Mouse (Mus musculus): Measurements from ENCODE around the gene Pdia4. TPM values are rescaled to one million over a fixed set of nuclear protein-coding genes. Genes with fewer than 3 reads are reported as not detected.
A peak's percentile ranks its signal among the peaks of the same experiment; 100 is the strongest.

The Pdia4 gene
- polyA plus RNA-seq, 1 experiment from 2014 or later: 262 TPM

DNA sequence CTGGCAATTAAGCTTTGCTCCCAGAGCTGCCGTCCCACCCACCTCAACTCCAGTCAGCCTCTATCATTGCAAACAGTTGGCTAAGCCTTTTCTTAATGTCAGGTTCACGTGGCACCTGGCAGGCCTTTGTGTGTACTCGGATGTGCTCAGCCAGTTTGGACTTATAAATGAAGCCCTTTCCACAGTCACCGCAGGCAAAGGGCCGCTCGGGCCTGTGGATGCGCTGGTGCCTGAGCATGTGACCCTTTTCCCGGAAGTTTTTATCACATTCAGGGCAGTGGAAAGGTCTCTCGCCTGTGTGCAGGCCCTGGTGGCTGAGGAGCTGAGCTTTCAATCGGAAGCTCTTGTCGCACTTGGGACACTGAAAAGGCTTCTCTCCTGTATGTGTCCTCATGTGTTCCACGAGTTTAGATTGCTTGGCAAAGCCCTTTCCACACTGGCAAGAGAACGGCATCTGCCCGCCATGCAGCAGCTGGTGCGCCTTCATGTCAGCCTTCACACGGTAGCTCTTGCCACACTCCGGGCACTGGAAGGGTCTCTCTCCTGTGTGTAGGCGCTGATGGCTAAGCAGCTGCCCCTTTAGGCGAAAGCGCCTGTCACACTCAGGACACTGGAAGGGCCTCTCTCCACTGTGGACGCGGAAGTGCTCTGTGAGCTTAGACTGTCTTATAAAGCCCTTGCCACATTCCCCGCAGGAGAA is 6.5 kb upstream of the Pdia4 start:
- Histone ChIP-seq H3K4me3 (ENCODE audit: low read depth, low read length) (no peak overlapping the region), H3K4me2 (ENCODE audit: low read depth, low read length) (no peak overlapping the region), H3K9me3 (ENCODE audit: control insufficient read depth, low read length) (no peaks in the 10 kb centered on the region), H3K9ac (ENCODE audit: low read depth, low read length) (no peak overlapping the region), H3K36me3 (ENCODE audit: control insufficient read depth, insufficient read depth, low read length) (peaks cover 56% of the 10 kb centered on the region), H3K27me3 (replicated peaks; ENCODE audit: control insufficient read depth, insufficient read depth, low read length) (no peaks in the 10 kb centered on the region), H3K4me1 (ENCODE audit: control insufficient read depth, insufficient read depth, low read length) (no peaks in the 10 kb centered on the region), H3K27ac (replicated peaks; ENCODE audit: low read depth, low read length) (no peak overlapping the region)
- 94% methylated on average over 23 of the region's 23 CpGs for WGBS
- DNase-seq (ENCODE audit: low spot score) (no peak), ATAC-seq (ENCODE audit: low read depth) (no peak)

DNA sequence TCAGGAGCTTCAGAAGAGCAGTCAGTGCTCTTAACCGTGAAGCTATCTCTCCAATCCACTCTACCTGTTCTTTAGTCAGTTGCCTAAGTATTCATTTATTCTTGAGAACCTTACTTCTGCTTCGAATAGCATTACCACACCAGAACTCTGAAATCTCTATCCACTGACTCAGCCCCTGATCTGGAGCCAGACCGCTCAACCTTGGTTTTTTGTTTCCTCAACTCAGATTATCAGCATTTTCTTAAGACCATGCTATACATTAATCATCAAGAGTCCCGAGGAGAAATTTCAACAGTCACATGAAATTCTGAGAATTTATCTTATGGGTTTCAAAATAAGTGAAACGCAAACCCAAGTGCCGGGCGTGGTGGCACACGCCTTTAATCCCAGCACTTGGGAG is 5.5 kb upstream of the Pdia4 start:
- H3K9me3 ChIP-seq (ENCODE audit: control insufficient read depth, low read length): no peaks in the 10 kb centered on the region
- H3K4me3 ChIP-seq (ENCODE audit: low read depth, low read length): no peak overlapping the region
- H3K9ac ChIP-seq (ENCODE audit: low read depth, low read length): no peak overlapping the region
- ATAC-seq (ENCODE audit: low read depth) (no peak), DNase-seq (ENCODE audit: low spot score) (no peak)
- WGBS: 95% methylated on average over 8 of the region's 8 CpGs
- no peak overlapping the region for H3K27ac ChIP-seq (replicated peaks; ENCODE audit: low read depth, low read length)
- H3K27me3 ChIP-seq (replicated peaks; ENCODE audit: control insufficient read depth, insufficient read depth, low read length): no peaks in the 10 kb centered on the region
- peaks cover 50% of the 10 kb centered on the region for H3K36me3 ChIP-seq (ENCODE audit: control insufficient read depth, insufficient read depth, low read length)
- H3K4me1 ChIP-seq (ENCODE audit: control insufficient read depth, insufficient read depth, low read length): peaks cover 5% of the 10 kb centered on the region; the same call in 1 of the 2 replicates
- no peak overlapping the region for H3K4me2 ChIP-seq (ENCODE audit: low read depth, low read length)

GRCm38 (mm10) chr6:47816151-47816550 is 2.9 kb upstream of the Pdia4 start:
- Histone ChIP-seq H3K4me1 (ENCODE audit: control insufficient read depth, insufficient read depth, low read length) (peaks cover 13% of the 10 kb centered on the region), H3K4me3 (ENCODE audit: low read depth, low read length) (no peak overlapping the region), H3K27ac (replicated peaks; ENCODE audit: low read depth, low read length) (no peak overlapping the region), H3K36me3 (ENCODE audit: control insufficient read depth, insufficient read depth, low read length) (peaks cover 26% of the 10 kb centered on the region), H3K4me2 (ENCODE audit: low read depth, low read length) (no peak overlapping the region), H3K9me3 (ENCODE audit: control insufficient read depth, low read length) (no peaks in the 10 kb centered on the region), H3K27me3 (replicated peaks; ENCODE audit: control insufficient read depth, insufficient read depth, low read length) (no peaks in the 10 kb centered on the region), H3K9ac (ENCODE audit: low read depth, low read length) (no peak overlapping the region)
- no peak for DNase-seq (ENCODE audit: low spot score)
- 100% methylated on average over 1 of the region's 1 CpGs for WGBS
- no peak for ATAC-seq (ENCODE audit: low read depth)

- peak overlapping the region; percentile 94 for H3K9ac ChIP-seq (ENCODE audit: low read depth, low read length)
- no peaks in the 10 kb centered on the region for H3K27me3 ChIP-seq (replicated peaks; ENCODE audit: control insufficient read depth, insufficient read depth, low read length)
- peaks cover 19% of the 10 kb centered on the region for H3K4me1 ChIP-seq (ENCODE audit: control insufficient read depth, insufficient read depth, low read length)
- no peaks in the 10 kb centered on the region for H3K9me3 ChIP-seq (ENCODE audit: control insufficient read depth, low read length)
- ATAC-seq (ENCODE audit: low read depth) (no peak), DNase-seq (ENCODE audit: low spot score) (no peak)
- peak overlapping the region; percentile 96 for H3K27ac ChIP-seq (replicated peaks; ENCODE audit: low read depth, low read length)
- H3K36me3 ChIP-seq (ENCODE audit: control insufficient read depth, insufficient read depth, low read length): peaks cover 11% of the 10 kb centered on the region; the same call in 1 of the 2 replicates
- H3K4me3 ChIP-seq (ENCODE audit: low read depth, low read length): peak overlapping the region; percentile 90
- 1% methylated on average over 17 of the region's 17 CpGs for WGBS
- H3K4me2 ChIP-seq (ENCODE audit: low read depth, low read length): peak overlapping the region; percentile 90
Measured at GRCm38 (mm10) chr6:47812271-47812915, 837 bp downstream of the Pdia4 start.

DNA sequence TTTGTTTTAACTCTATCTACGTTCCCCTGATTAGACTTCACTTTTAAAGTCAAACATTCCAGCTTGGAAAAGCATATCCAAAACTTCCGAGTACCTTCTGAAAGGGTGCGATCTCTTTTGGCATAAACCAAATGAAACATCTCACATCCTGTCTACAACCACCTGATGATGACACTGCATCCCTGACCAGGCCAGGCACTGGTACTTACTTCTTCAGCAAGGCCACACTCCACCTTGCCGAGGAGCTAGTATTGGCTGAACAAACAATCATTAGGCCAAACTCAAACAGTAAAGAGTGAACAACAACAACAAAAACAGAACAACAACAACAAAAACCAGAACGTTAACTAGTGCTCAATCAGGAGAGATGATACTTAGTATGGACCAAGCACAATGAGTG is 1.9 kb downstream of the Pdia4 start:
- Histone ChIP-seq H3K36me3 (ENCODE audit: control insufficient read depth, insufficient read depth, low read length) (peaks cover 20% of the 10 kb centered on the region), H3K27ac (replicated peaks; ENCODE audit: low read depth, low read length) (no peak overlapping the region), H3K4me1 (ENCODE audit: control insufficient read depth, insufficient read depth, low read length) (peaks cover 19% of the 10 kb centered on the region), H3K4me3 (ENCODE audit: low read depth, low read length) (peak overlapping the region; percentile 90), H3K9ac (ENCODE audit: low read depth, low read length) (peak overlapping the region; percentile 94), H3K4me2 (ENCODE audit: low read depth, low read length) (peak overlapping the region; percentile 90), H3K9me3 (ENCODE audit: control insufficient read depth, low read length) (no peaks in the 10 kb centered on the region), H3K27me3 (replicated peaks; ENCODE audit: control insufficient read depth, insufficient read depth, low read length) (no peaks in the 10 kb centered on the region)
- 52% methylated on average over 5 of the region's 5 CpGs for WGBS
- DNase-seq (ENCODE audit: low spot score) (no peak), ATAC-seq (ENCODE audit: low read depth) (no peak)

GRCm38 (mm10) chr6:47810181-47810580 is 3.0 kb downstream of the Pdia4 start:
- H3K27me3 ChIP-seq (replicated peaks; ENCODE audit: control insufficient read depth, insufficient read depth, low read length): no peaks in the 10 kb centered on the region
- H3K9ac ChIP-seq (ENCODE audit: low read depth, low read length): no peak overlapping the region
- no peak overlapping the region for H3K27ac ChIP-seq (replicated peaks; ENCODE audit: low read depth, low read length)
- H3K4me3 ChIP-seq (ENCODE audit: low read depth, low read length): no peak overlapping the region
- ATAC-seq (ENCODE audit: low read depth) (no peak), DNase-seq (ENCODE audit: low spot score) (no peak)
- H3K4me1 ChIP-seq (ENCODE audit: control insufficient read depth, insufficient read depth, low read length): peaks cover 19% of the 10 kb centered on the region
- H3K9me3 ChIP-seq (ENCODE audit: control insufficient read depth, low read length): no peaks in the 10 kb centered on the region
- peaks cover 31% of the 10 kb centered on the region for H3K36me3 ChIP-seq (ENCODE audit: control insufficient read depth, insufficient read depth, low read length)
- H3K4me2 ChIP-seq (ENCODE audit: low read depth, low read length): peak overlapping the region; percentile 90; the same call in 1 of the 2 replicates
- 64% methylated on average over 2 of the region's 2 CpGs for WGBS

GRCm38 (mm10) chr6:47809053-47809452 is 4.2 kb downstream of the Pdia4 start:
- H3K36me3 ChIP-seq (ENCODE audit: control insufficient read depth, insufficient read depth, low read length): peaks cover 42% of the 10 kb centered on the region
- no peak overlapping the region for H3K9ac ChIP-seq (ENCODE audit: low read depth, low read length)
- H3K4me1 ChIP-seq (ENCODE audit: control insufficient read depth, insufficient read depth, low read length): peaks cover 15% of the 10 kb centered on the region
- DNase-seq (ENCODE audit: low spot score) (peak; percentile 11), ATAC-seq (ENCODE audit: low read depth) (no peak)
- no peak overlapping the region for H3K4me2 ChIP-seq (ENCODE audit: low read depth, low read length)
- H3K9me3 ChIP-seq (ENCODE audit: control insufficient read depth, low read length): no peaks in the 10 kb centered on the region
- whole genome bisulfite sequencing: 48% methylated on average over 4 of the region's 4 CpGs
- no peak overlapping the region for H3K27ac ChIP-seq (replicated peaks; ENCODE audit: low read depth, low read length)
- no peaks in the 10 kb centered on the region for H3K27me3 ChIP-seq (replicated peaks; ENCODE audit: control insufficient read depth, insufficient read depth, low read length)
- H3K4me3 ChIP-seq (ENCODE audit: low read depth, low read length): no peak overlapping the region

- ATAC-seq (ENCODE audit: low read depth): no peak
- Histone ChIP-seq H3K9me3 (ENCODE audit: control insufficient read depth, low read length) (no peaks in the 10 kb centered on the region), H3K4me2 (ENCODE audit: low read depth, low read length) (no peak overlapping the region), H3K36me3 (ENCODE audit: control insufficient read depth, insufficient read depth, low read length) (peaks cover 47% of the 10 kb centered on the region), H3K9ac (ENCODE audit: low read depth, low read length) (no peak overlapping the region), H3K27ac (replicated peaks; ENCODE audit: low read depth, low read length) (no peak overlapping the region; the same call in 1 of the 2 replicates), H3K27me3 (replicated peaks; ENCODE audit: control insufficient read depth, insufficient read depth, low read length) (no peaks in the 10 kb centered on the region), H3K4me1 (ENCODE audit: control insufficient read depth, insufficient read depth, low read length) (peaks cover 14% of the 10 kb centered on the region), H3K4me3 (ENCODE audit: low read depth, low read length) (no peak overlapping the region)
- 87% methylated on average over 5 of the region's 5 CpGs for WGBS
- DNase-seq (ENCODE audit: low spot score): no peak
Measured at GRCm38 (mm10) chr6:47808545-47808944, 4.7 kb downstream of the Pdia4 start.

DNA sequence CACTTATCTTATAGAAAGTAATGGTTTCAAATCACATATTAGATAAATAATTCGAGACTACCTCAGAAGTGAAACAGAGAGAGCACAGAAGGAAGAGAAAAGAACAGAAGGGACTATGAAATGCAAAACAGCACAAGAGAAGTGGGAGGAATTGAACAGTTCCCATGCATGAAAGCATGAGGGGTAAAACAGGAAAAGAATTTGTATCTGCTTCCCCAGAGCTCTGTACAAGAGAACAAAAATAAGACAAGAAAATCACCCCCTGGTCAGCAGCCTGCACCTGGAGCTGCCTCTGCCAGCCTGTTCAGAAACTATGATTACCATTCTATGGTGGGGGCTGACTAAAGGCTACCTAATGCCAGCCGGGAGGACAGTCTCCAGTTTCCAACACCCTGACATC is 5.8 kb downstream of the Pdia4 start:
- no peaks in the 10 kb centered on the region for H3K9me3 ChIP-seq (ENCODE audit: control insufficient read depth, low read length)
- H3K4me3 ChIP-seq (ENCODE audit: low read depth, low read length): no peak overlapping the region
- DNase-seq (ENCODE audit: low spot score) (no peak), ATAC-seq (ENCODE audit: low read depth) (no peak)
- H3K9ac ChIP-seq (ENCODE audit: low read depth, low read length): no peak overlapping the region
- H3K36me3 ChIP-seq (ENCODE audit: control insufficient read depth, insufficient read depth, low read length): peaks cover 59% of the 10 kb centered on the region
- no peak overlapping the region for H3K4me2 ChIP-seq (ENCODE audit: low read depth, low read length)
- no peak overlapping the region for H3K27ac ChIP-seq (replicated peaks; ENCODE audit: low read depth, low read length)
- 92% methylated on average over 2 of the region's 2 CpGs for WGBS
- no peaks in the 10 kb centered on the region for H3K27me3 ChIP-seq (replicated peaks; ENCODE audit: control insufficient read depth, insufficient read depth, low read length)
- H3K4me1 ChIP-seq (ENCODE audit: control insufficient read depth, insufficient read depth, low read length): peaks cover 14% of the 10 kb centered on the region
